Mouse (Mus musculus) megakaryocyte, embryonic 14.5 days (primary cell): ENCODE results near the gene Dglucy.

Source experiments
- FLI1 ChIP-seq: IDR thresholded peaks from 2 replicates; pipeline ENCODE4 v1.6.1; 2012; ENCODE audit warnings: low read length, inconsistent platforms, mixed read lengths
- GATA1 ChIP-seq: IDR thresholded peaks from 3 replicates; pipeline ENCODE4 v1.6.1; 2012; ENCODE audit warnings: mixed read lengths, low read length, inconsistent platforms, borderline replicate concordance

DNA sequence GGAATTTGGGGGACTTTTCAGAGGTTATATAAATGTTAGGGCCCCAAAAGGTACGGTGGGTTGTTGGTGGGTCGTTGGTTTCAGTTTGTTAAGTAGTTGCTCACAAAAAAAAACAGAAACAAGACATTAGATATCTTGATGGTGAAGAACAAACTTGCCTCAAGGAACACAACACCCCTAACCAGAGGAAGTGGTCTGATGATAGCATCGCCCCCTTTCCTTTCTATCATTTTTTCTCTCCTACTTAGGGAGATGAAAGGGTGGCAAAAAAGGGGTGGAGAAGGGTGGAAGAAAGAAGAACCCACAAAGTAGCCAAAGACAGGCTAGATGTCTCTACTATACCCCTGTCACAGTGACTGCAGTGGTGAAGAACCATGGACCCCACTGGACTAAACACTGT, 111.7 kb downstream of the Dglucy start:
- TF ChIP-seq GATA1 (no peak), FLI1 (no peak)
